Mouse (Mus musculus) lung, adult 2 months (tissue): ENCODE data around the gene Polr2j.
A peak's percentile ranks its signal among the peaks of the same experiment; 100 is the strongest.

Experiments
- CTCF ChIP-seq: fragments of 200-500 bp; IDR thresholded peaks from 2 replicates; pipeline ENCODE4 v1.5.1; 2011; ENCODE audit warnings: mild to moderate bottlenecking, low read length, control low read depth; ENCODE audit not compliant: insufficient read depth
- POLR2A ChIP-seq: fragments of 200-500 bp; IDR thresholded peaks from 2 replicates; pipeline ENCODE4 v1.6.1; 2011; ENCODE audit warnings: low read depth, mild to moderate bottlenecking, control low read depth, low read length, borderline replicate concordance; ENCODE audit errors: extremely low read depth

DNA sequence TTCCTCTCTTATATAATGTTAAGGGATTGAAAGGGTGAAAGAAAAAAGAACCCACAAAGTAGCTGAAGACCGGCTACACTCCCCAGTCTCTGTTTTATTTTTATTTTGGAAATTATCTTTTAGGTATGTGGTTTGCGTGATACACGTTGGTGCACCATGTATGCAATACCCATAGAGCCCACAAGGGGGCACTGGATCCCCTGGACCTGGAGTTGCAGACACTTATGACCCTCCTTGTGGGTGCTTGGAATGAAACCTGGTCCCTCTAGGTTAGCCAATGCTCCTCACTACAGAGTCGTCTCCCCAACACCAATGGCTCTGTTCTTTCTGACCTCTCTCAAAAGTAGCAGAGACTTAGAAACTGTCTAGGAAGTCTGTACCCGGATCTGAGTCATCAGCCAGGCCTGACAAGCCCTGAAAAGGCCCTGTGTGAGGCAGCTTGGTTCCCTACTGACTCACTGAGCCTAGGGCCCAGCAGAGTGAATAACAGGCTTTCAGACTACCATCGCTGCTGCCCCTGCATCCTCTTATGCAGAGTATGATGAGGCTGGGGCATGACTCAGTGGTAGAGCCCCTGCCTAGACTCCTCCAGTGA is 26.8 kb downstream of the Polr2j start:
- TF ChIP-seq CTCF (peak; percentile 42), POLR2A (no peak)
